Comparison of ENCODE assay signal across 24 mouse cellular contexts in genomic region chr12:71150167-71150566, GRCm38 (mm10). TPM values are rescaled to one million over a fixed set of nuclear protein-coding genes. Genes with fewer than 3 reads are reported as not detected.
DNase-seq lines count a peak whose midpoint lies in the region; ATAC-seq and TF ChIP-seq lines count a peak whose summit lies in the region.
"Had no signal": no experiment of that assay in that cellular context is flagged by ENCODE, and none has a peak within 500 bp of the region (broad histone marks: within the 10 kb centered on the region; RNA-seq: fewer than 3 reads in every experiment).

No protein-coding gene starts in this region.

- no peaks in the 10 kb centered on the region for H3K9me3 ChIP-seq in megakaryocyte, embryonic 14.5 days
- no peaks in the 10 kb centered on the region for H3K9me3 ChIP-seq in liver, embryonic 11.5 days (ENCODE audit: control insufficient read depth, low read length)
- H3K9me3 ChIP-seq in liver, embryonic 15.5 days (replicated peaks), result no peaks in the 10 kb centered on the region
- H3K9me3 ChIP-seq: embryonic facial prominence, embryonic 12.5 days; forebrain, embryonic 12.5 days; heart, embryonic 13.5 days; hindbrain, embryonic 15.5 days had no signal

- 57% methylated on average over 8 of the region's 8 CpGs for WGBS in liver, embryonic 11.5 days
- 27% methylated on average over 8 of the region's 8 CpGs for WGBS in liver, embryonic 15.5 days (ENCODE audit: insufficient replicate concordance)
- 96% methylated on average over 8 of the region's 8 CpGs for WGBS in cerebellum, adult 2 months

- H3K9ac ChIP-seq in liver, embryonic 11.5 days (ENCODE audit: low read depth, low read length), result no peak overlapping the region
- H3K9ac ChIP-seq in liver, embryonic 15.5 days, result no peak overlapping the region
- H3K9ac ChIP-seq: embryonic facial prominence, embryonic 12.5 days; forebrain, embryonic 12.5 days; heart, embryonic 13.5 days; hindbrain, embryonic 15.5 days had no signal

- peaks cover 24% of the 10 kb centered on the region for H3K4me1 ChIP-seq in megakaryocyte, embryonic 14.5 days
- H3K4me1 ChIP-seq in liver, embryonic 11.5 days (replicated peaks; ENCODE audit: control insufficient read depth, insufficient read depth, low read length), result no peaks in the 10 kb centered on the region
- H3K4me1 ChIP-seq in liver, embryonic 15.5 days (replicated peaks), result no peaks in the 10 kb centered on the region
- H3K4me1 ChIP-seq in cerebellum, adult 2 months (ENCODE audit: control insufficient read depth, insufficient read depth, low read length), result no peaks in the 10 kb centered on the region
- H3K4me1 ChIP-seq: embryonic facial prominence, embryonic 12.5 days; forebrain, embryonic 12.5 days; heart, embryonic 13.5 days; hindbrain, embryonic 15.5 days had no signal

- peaks cover 79% of the 10 kb centered on the region for H3K36me3 ChIP-seq in megakaryocyte, embryonic 14.5 days (replicated peaks; ENCODE audit: low read length)
- H3K36me3 ChIP-seq in liver, embryonic 11.5 days (ENCODE audit: control insufficient read depth, insufficient read depth, low read length), result peaks cover 32% of the 10 kb centered on the region
- H3K36me3 ChIP-seq in liver, embryonic 15.5 days (replicated peaks), result peaks cover 58% of the 10 kb centered on the region

- H3K4me2 ChIP-seq in liver, embryonic 11.5 days, result no peak overlapping the region
- no peak overlapping the region for H3K4me2 ChIP-seq in liver, embryonic 15.5 days
- H3K4me2 ChIP-seq: embryonic facial prominence, embryonic 12.5 days; forebrain, embryonic 12.5 days; heart, embryonic 13.5 days; hindbrain, embryonic 15.5 days had no signal

- no peak for TF ChIP-seq CTCF in cerebellum, adult 2 months (IDR thresholded peaks at IDR 0.05; ENCODE audit: borderline replicate concordance, insufficient read depth, low read depth, low read length)

- ATAC-seq in megakaryocyte, adult 5-6 weeks (ENCODE audit: poor library complexity, severe bottlenecking), result no peak
- ATAC-seq in liver, embryonic 11.5 days (replicated peaks; ENCODE audit: low FRiP score), result peak; percentile 67
- ATAC-seq in liver, embryonic 15.5 days (ENCODE audit: insufficient read depth), result 0 out of 2 replicates have a peak, but pooled peaks have one; percentile 56
- peak; percentile 63 for ATAC-seq in megakaryocyte-erythroid progenitor cell, adult 5-6 weeks (replicated peaks; ENCODE audit: low FRiP score, low TSS enrichment, poor library complexity, severe bottlenecking)
- ATAC-seq: forebrain, embryonic 16.5 days had no signal

- no peak for DNase-seq in liver, embryonic 11.5 days (ENCODE audit: low spot score)
- no peak for DNase-seq in kidney, adult 9 months
- no peak for DNase-seq in cerebellum, adult 2 months
- no peak for DNase-seq in lung, adult 18-20 months
- DNase-seq: adrenal gland, postnatal 25 days; cerebellum, adult 18-20 months; cerebellum, postnatal 10 days; gastrocnemius, postnatal 10 days; heart, adult 2 months; heart, postnatal 36 days had no signal

- peak overlapping the region; percentile 71 for H3K4me3 ChIP-seq in megakaryocyte, embryonic 14.5 days (replicated peaks)
- no peak overlapping the region for H3K4me3 ChIP-seq in liver, embryonic 11.5 days (ENCODE audit: low read depth, low read length)
- no peak overlapping the region for H3K4me3 ChIP-seq in liver, embryonic 15.5 days (replicated peaks)
- no peak overlapping the region for H3K4me3 ChIP-seq in cerebellum, adult 2 months (replicated peaks; ENCODE audit: insufficient read depth, low read depth, low read length)
- H3K4me3 ChIP-seq: embryonic facial prominence, embryonic 12.5 days; forebrain, embryonic 12.5 days; heart, adult 2 months; heart, embryonic 13.5 days; hindbrain, embryonic 15.5 days had no signal

- H3K27me3 ChIP-seq in megakaryocyte, embryonic 14.5 days (replicated peaks), result no peaks in the 10 kb centered on the region
- H3K27me3 ChIP-seq in liver, embryonic 11.5 days (replicated peaks; ENCODE audit: control insufficient read depth, insufficient read depth, low read length), result no peaks in the 10 kb centered on the region
- no peaks in the 10 kb centered on the region for H3K27me3 ChIP-seq in liver, embryonic 15.5 days
- no peaks in the 10 kb centered on the region for H3K27me3 ChIP-seq in cerebellum, adult 2 months (ENCODE audit: control insufficient read depth, insufficient read depth, low read length)
- H3K27me3 ChIP-seq: embryonic facial prominence, embryonic 12.5 days; forebrain, embryonic 12.5 days; heart, embryonic 13.5 days; hindbrain, embryonic 15.5 days had no signal

- TF ChIP-seq POLR2A in cerebellum, adult 2 months (IDR thresholded peaks at IDR 0.05; ENCODE audit: borderline replicate concordance, insufficient read depth, low read length), result no peak

- no peak overlapping the region for H3K27ac ChIP-seq in liver, embryonic 11.5 days (ENCODE audit: low read depth, low read length)
- H3K27ac ChIP-seq in liver, embryonic 15.5 days (replicated peaks), result no peak overlapping the region
- H3K27ac ChIP-seq in cerebellum, adult 2 months (ENCODE audit: insufficient read depth, low read length), result no peak overlapping the region
- H3K27ac ChIP-seq: embryonic facial prominence, embryonic 12.5 days; forebrain, embryonic 12.5 days; heart, adult 2 months; heart, embryonic 13.5 days; hindbrain, embryonic 15.5 days had no signal

RNA-seq across cellular contexts. Expression of gene 2700049A03Rik, which starts 13.5 kb away (rescaled TPM):
- polyA plus RNA-seq in megakaryocyte, embryonic 14.5 days (2012; ENCODE audit: insufficient read depth, low replicate concordance), result 0.03 TPM in 1 of 2 replicates, not detected in the other
- total RNA-seq in megakaryocyte, adult 5-6 weeks (2015), result 12.2 and 12.9 TPM in 2 replicates
- 7.5 and 8.3 TPM in 2 replicates for total RNA-seq in megakaryocyte, adult 5-6 weeks (2017)
- polyA plus RNA-seq in liver, embryonic 11.5 days (2014; fragmentation: Nextera tagmentation; extraction: Ambion mirVana), result 12.2 TPM in 2 replicates
- 3.8 and 4.6 TPM in 2 replicates for polyA plus RNA-seq in liver, embryonic 15.5 days (2015; fragmentation: Nextera tagmentation; extraction: Ambion mirVana)
- 17.9 and 23.2 TPM in 2 replicates for total RNA-seq in megakaryocyte-erythroid progenitor cell, adult 5-6 weeks (2014; fragmentation: Nextera tagmentation)
- total RNA-seq in megakaryocyte-erythroid progenitor cell, adult 5-6 weeks (2017), result 12.2 and 14.7 TPM in 2 replicates
- 6.5 and 6.8 TPM in 2 replicates for polyA plus RNA-seq in cerebellum, adult 2 months (2012; rRNA removed)

RNA-seq across cellular contexts. Expression of gene Timm9, which starts 13.7 kb away (rescaled TPM):
- 2.8 and 7.9 TPM in 2 replicates for polyA plus RNA-seq in megakaryocyte, embryonic 14.5 days (2012; ENCODE audit: insufficient read depth, low replicate concordance)
- 26.7 and 29.0 TPM in 2 replicates for total RNA-seq in megakaryocyte, adult 5-6 weeks (2015)
- 21.3 and 22.4 TPM in 2 replicates for total RNA-seq in megakaryocyte, adult 5-6 weeks (2017)
- polyA plus RNA-seq in liver, embryonic 11.5 days (2014; fragmentation: Nextera tagmentation; extraction: Ambion mirVana), result 109 and 120 TPM in 2 replicates
- 35.4 and 37.5 TPM in 2 replicates for polyA plus RNA-seq in liver, embryonic 15.5 days (2015; fragmentation: Nextera tagmentation; extraction: Ambion mirVana)
- total RNA-seq in megakaryocyte-erythroid progenitor cell, adult 5-6 weeks (2014; fragmentation: Nextera tagmentation), result 113 and 144 TPM in 2 replicates
- 93.4 and 95.5 TPM in 2 replicates for total RNA-seq in megakaryocyte-erythroid progenitor cell, adult 5-6 weeks (2017)
- polyA plus RNA-seq in cerebellum, adult 2 months (2012; rRNA removed), result 76.6 and 78.0 TPM in 2 replicates

RNA-seq across cellular contexts. Expression of gene Tomm20l, which starts 38.9 kb away (rescaled TPM):
- polyA plus RNA-seq in megakaryocyte, embryonic 14.5 days (2012; ENCODE audit: insufficient read depth, low replicate concordance), result not detected in 2 replicates
- not detected in 2 replicates for total RNA-seq in megakaryocyte, adult 5-6 weeks (2015)
- total RNA-seq in megakaryocyte, adult 5-6 weeks (2017), result not detected in 2 replicates
- polyA plus RNA-seq in liver, embryonic 11.5 days (2014; fragmentation: Nextera tagmentation; extraction: Ambion mirVana), result not detected in 2 replicates
- polyA plus RNA-seq in liver, embryonic 15.5 days (2015; fragmentation: Nextera tagmentation; extraction: Ambion mirVana), result not detected in 2 replicates
- not detected in 2 replicates for total RNA-seq in megakaryocyte-erythroid progenitor cell, adult 5-6 weeks (2014; fragmentation: Nextera tagmentation)
- total RNA-seq in megakaryocyte-erythroid progenitor cell, adult 5-6 weeks (2017), result not detected in 2 replicates
- polyA plus RNA-seq in cerebellum, adult 2 months (2012; rRNA removed), result not detected in 2 replicates
- total RNA-seq: gastrocnemius, postnatal 10 days had no signal
- polyA plus RNA-seq: C2C12; embryonic facial prominence, embryonic 12.5 days; forebrain, embryonic 12.5 days; forebrain, embryonic 16.5 days; frontal cortex, adult 2 months; gonadal fat pad, adult 2 months; heart, adult 2 months; heart, postnatal 0 days; hindbrain, embryonic 11.5 days; hindbrain, embryonic 15.5 days had no signal
